Mouse (Mus musculus) small intestine, adult 2 months (tissue): ENCODE measurements around the gene Dnajb5.
A peak's percentile ranks its signal among the peaks of the same experiment; 100 is the strongest.

Experiments
- CTCF ChIP-seq: fragments of 200-500 bp; IDR thresholded peaks from 2 replicates; pipeline ENCODE4 v1.5.1; 2012; ENCODE audit warnings: low read depth, mild to moderate bottlenecking, control low read depth, inconsistent platforms, low read length, moderate library complexity, mixed read lengths; ENCODE audit not compliant: insufficient replicate concordance, insufficient read length; ENCODE audit errors: extremely low read depth
- POLR2A ChIP-seq: fragments of 200-500 bp; IDR thresholded peaks from 2 replicates; pipeline ENCODE4 v1.6.1; 2012; ENCODE audit warnings: low read depth, mild to moderate bottlenecking, control low read depth, inconsistent platforms, low read length, moderate library complexity

GRCm38 (mm10) chr4:43005765-43006164, 56.2 kb downstream of the Dnajb5 start:
- TF ChIP-seq CTCF (peak; percentile 32; the same call in 1 of the 2 replicates), POLR2A (no peak)
